Mouse (Mus musculus) lung, postnatal 10 days (tissue): Measurements from ENCODE around the gene Vmn1r80.
"Not testable (repeated sequence)": the region's sequence is repeated elsewhere in the genome, so short reads cannot be mapped to it uniquely, and the experiment has no call there.

Experiments
- DNase-seq: peaks from one replicate; pipeline ENCODE4 v3.0.0; 2021

The Vmn1r80 gene

GRCm38 (mm10) chr7:12188986-12189385 is at the start of gene Vmn1r80:
Gene Vmn1r80, plus strand, starts transcription at chr7:12189286.
- no peak for DNase-seq

- DNase-seq, result no peak
These were observed 39.1 kb upstream of the Vmn1r80 start, which contains the start of gene Vmn1r78 for GRCm38 (mm10) chr7:12149957-12150356. Gene Vmn1r78, plus strand, starts transcription at chr7:12150257.

- not testable (repeated sequence) for DNase-seq
These were observed 32.6 kb upstream of the Vmn1r80 start for GRCm38 (mm10) chr7:12156463-12156862.

DNA sequence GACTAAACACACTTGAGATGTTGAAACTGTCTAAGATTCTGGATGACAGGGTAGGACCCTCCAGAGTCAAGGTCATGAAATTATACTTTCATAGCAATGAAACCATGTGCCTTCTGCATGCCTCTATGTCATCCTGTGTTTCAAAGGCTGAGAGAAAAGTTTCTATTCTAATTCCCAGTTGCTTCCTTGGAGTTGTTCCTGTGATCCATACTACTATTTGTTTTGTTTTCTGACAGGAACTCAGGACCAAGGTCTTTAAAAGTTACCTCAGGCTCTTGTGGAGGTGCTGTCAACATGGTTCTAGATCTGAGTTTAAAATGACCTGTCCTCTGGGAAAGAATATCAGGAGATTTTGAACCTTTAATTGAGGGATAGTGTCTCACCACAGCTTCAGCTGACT is 18.1 kb upstream of the Vmn1r80 start, which contains the start of gene Vmn1r79:
Vmn1r79 (plus strand) TSS at position 301 of the 400 bp plus-strand sequence.
- DNase-seq, result not testable (repeated sequence)

DNA sequence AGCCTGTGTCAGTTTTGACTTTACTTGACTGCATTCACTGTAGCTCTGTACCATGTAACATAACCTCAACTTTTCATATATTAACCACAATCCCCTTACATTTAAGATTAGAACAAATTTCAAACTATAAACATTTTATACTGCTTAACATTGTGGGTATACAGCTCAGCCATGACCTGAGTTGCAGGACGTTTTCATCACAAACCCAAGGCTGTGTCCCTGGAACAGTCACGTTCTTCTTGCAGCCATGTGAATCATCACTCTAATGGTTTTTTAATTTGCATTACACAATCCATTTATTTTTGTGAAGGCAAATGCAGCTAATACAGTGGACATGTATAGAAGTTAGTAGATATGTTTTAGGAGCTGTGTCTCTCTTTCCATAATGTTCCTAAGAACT is 16.2 kb upstream of the Vmn1r80 start:
- DNase-seq, result not testable (repeated sequence)

DNA sequence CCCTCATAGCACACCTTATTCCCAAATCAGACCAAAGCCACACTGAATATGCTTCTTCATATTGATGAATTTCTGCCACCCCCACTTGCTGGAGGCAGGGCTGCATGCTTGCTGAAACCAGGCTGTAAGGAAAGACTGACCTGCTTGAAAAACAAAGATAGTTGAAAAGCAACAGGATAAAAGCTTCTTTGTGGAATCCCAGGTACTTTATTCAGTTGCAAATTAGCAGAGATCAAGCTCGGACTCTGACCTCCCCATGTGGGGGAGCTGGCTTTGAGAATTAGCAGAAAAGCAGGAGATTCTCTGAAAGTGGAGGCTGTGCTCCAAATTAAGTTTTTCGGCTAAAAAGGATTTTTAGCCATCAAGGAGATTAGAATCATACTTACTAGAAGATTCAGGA is 15.1 kb downstream of the Vmn1r80 start:
- no peak for DNase-seq
